Mouse (Mus musculus): Measurements from ENCODE around the gene Gm13083.
"Not testable (repeated sequence)": the region's sequence is repeated elsewhere in the genome, so short reads cannot be mapped to it uniquely, and the experiment has no call there.

Gm13083 gene

DNA sequence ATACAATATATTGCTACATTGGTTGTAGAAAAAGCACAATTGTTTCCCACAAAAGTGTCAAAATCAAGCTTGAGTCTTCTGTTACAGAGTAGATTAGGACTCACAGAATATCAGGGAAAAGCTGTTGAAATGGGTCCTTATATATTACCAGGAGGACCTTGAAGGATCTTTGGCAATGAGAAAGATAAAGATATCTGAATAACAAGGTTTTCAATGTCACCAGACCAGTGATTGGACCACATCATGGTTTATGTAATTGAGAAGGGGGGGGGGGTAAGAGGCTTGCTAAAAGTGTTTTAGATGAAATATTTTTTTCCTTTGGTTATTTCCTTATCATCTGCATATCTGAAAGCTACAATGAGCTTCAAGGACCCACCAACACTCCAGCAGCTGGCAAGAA, at the start of gene Gm13083:
TSS of gene Gm13083 (plus strand) at position 301 of the 400 bp plus-strand sequence.
- DNase-seq = not testable (repeated sequence)

DNA sequence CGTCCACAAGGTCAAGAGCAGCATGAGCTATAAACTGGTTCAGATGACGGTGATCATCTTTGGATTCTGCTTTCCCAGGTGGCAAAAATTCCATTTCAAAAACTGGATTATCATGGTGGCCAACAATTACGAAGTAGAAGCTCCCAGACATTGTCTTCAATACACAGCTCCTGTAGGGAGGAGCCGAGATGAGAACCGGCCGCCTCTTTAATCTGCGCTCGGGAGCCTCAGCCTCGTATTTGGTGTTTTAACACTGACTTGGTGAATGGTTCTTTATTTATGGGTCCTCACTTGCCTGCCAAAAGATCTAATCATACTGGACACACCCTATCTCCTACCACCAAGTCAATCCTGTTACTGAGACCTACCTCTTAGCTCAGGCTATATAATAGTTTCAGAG, 2.9 kb upstream of the Gm13083 start:
- DNase-seq = not testable (repeated sequence)

DNA sequence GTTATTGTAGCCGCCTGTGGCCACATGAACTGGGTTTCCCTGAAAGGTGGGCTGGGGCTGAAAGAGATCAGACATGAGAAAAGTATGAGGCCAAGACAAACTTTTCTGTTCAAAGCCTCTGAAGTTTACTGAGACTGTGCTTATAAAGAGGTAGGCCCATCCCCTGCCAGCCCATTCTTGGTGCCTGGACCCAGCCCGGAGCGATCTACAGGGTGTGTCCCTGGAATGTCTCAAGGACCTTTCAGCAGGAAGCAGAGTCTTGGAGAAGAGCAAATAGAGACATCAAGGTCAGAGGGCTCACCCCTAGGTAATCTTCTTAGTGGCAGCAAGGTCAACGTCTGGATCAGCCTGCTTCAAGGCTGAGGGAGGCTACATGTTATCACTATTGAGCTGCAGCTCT, 3.3 kb downstream of the Gm13083 start:
- DNase-seq = not testable (repeated sequence)

DNA sequence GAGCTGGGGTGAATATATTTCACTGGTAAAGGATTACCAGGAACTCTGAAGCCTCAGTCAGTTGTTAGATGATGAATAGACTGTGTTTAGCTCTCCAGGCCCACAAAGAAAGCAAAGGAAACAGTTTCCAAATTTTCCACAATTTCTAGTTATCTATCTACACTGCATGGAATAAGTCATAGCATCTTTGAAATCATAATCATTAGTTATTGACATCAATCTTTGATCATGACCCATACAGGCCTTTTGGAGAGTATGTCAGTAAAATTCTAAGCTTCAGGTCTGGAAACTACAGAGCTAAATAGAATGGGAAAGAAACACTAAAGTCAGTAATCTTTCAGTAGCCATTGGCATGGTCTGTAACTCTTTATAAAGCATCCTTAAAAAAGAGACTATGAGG, 42.3 kb downstream of the Gm13083 start, which contains the start of gene Gm13088:
TSS of gene Gm13088 (minus strand) at position 101 of the 400 bp plus-strand sequence.
- not testable (repeated sequence) for DNase-seq

Data from lung, postnatal 4 days (tissue).